Mouse (Mus musculus): Measurements from ENCODE around the gene Rgcc. TPM values are rescaled to one million over a fixed set of nuclear protein-coding genes. Genes with fewer than 3 reads are reported as not detected.

Gene Rgcc
- polyA plus RNA-seq, 1 experiment from 2014 or later, result 237 TPM

DNA sequence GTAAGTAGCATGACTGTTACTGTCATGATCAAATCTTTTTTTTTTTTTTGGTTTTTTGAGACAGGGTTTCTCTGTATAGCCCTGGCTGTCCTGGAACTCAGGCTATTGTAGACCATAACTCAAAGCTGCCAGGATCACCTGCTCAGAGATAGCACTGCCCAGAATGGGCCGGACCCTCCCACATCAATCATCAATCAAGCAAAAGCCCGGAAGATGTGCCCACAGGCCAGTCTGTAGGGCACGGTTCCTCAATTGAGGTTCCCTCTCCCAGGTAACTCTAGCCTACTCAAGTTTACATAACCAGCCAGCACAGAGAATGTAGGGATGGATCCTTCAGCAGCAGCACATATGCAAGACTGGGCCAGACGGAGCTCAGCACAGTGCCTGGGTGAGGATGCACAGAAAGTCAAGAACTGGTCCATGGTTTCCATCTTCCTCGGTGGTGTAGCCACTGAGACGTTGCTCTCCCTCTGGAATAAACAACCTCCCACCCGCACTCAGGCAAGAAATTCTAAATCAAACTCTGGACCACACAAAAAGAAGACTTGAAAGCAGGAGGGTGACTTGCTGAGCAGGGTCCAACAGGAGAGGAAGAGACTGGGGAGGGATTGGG is 14.1 kb downstream of the Rgcc start:
- Histone ChIP-seq H3K36me3 (ENCODE audit: control insufficient read depth, insufficient read depth) (peaks cover 44% of the 10 kb centered on the region), H3K9me3 (replicated peaks; ENCODE audit: control insufficient read depth, low read length) (no peaks in the 10 kb centered on the region), H3K4me1 (ENCODE audit: control insufficient read depth, low read depth, low read length) (peaks cover 27% of the 10 kb centered on the region), H3K27ac (ENCODE audit: low read length) (no peak overlapping the region), H3K9ac (ENCODE audit: low read depth, low read length) (no peak overlapping the region), H3K4me2 (ENCODE audit: low read depth, low read length) (no peak overlapping the region), H3K27me3 (ENCODE audit: control insufficient read depth, insufficient read depth, low read depth, low read length) (no peaks in the 10 kb centered on the region), H3K4me3 (ENCODE audit: low read depth, low read length) (no peak overlapping the region)
- no peak for ATAC-seq (ENCODE audit: low read depth)
- 78% methylated on average over 7 of the region's 7 CpGs for WGBS (ENCODE audit: insufficient replicate concordance)

- no peak for ATAC-seq (ENCODE audit: low read depth)
- H3K4me2 ChIP-seq (ENCODE audit: low read depth, low read length), result no peak overlapping the region
- H3K9me3 ChIP-seq (replicated peaks; ENCODE audit: control insufficient read depth, low read length), result no peaks in the 10 kb centered on the region
- peaks cover 28% of the 10 kb centered on the region for H3K36me3 ChIP-seq (ENCODE audit: control insufficient read depth, insufficient read depth)
- H3K4me1 ChIP-seq (ENCODE audit: control insufficient read depth, low read depth, low read length), result peaks cover 19% of the 10 kb centered on the region
- no peak overlapping the region for H3K4me3 ChIP-seq (ENCODE audit: low read depth, low read length)
- 89% methylated on average over 5 of the region's 5 CpGs for WGBS (ENCODE audit: insufficient replicate concordance)
- no peak overlapping the region for H3K9ac ChIP-seq (ENCODE audit: low read depth, low read length)
- no peaks in the 10 kb centered on the region for H3K27me3 ChIP-seq (ENCODE audit: control insufficient read depth, insufficient read depth, low read depth, low read length)
- H3K27ac ChIP-seq (ENCODE audit: low read length), result no peak overlapping the region
These were observed 15.9 kb downstream of the Rgcc start for GRCm38 (mm10) chr14:79285549-79285948.

GRCm38 (mm10) chr14:79284616-79285015 is 16.8 kb downstream of the Rgcc start:
- no peaks in the 10 kb centered on the region for H3K9me3 ChIP-seq (replicated peaks; ENCODE audit: control insufficient read depth, low read length)
- peaks cover 12% of the 10 kb centered on the region for H3K4me1 ChIP-seq (ENCODE audit: control insufficient read depth, low read depth, low read length)
- peaks cover 19% of the 10 kb centered on the region for H3K36me3 ChIP-seq (ENCODE audit: control insufficient read depth, insufficient read depth)
- H3K9ac ChIP-seq (ENCODE audit: low read depth, low read length), result no peak overlapping the region
- no peak overlapping the region for H3K27ac ChIP-seq (ENCODE audit: low read length)
- H3K4me3 ChIP-seq (ENCODE audit: low read depth, low read length), result no peak overlapping the region
- H3K4me2 ChIP-seq (ENCODE audit: low read depth, low read length), result no peak overlapping the region
- H3K27me3 ChIP-seq (ENCODE audit: control insufficient read depth, insufficient read depth, low read depth, low read length), result no peaks in the 10 kb centered on the region
- ATAC-seq (ENCODE audit: low read depth), result no peak
- 75% methylated on average over 4 of the region's 4 CpGs for WGBS (ENCODE audit: insufficient replicate concordance)

- no peak overlapping the region for H3K27ac ChIP-seq (ENCODE audit: low read length)
- H3K4me1 ChIP-seq (ENCODE audit: control insufficient read depth, low read depth, low read length), result peaks cover 10% of the 10 kb centered on the region
- no peak overlapping the region for H3K4me3 ChIP-seq (ENCODE audit: low read depth, low read length)
- 84% methylated on average over 7 of the region's 7 CpGs for WGBS (ENCODE audit: insufficient replicate concordance)
- H3K27me3 ChIP-seq (ENCODE audit: control insufficient read depth, insufficient read depth, low read depth, low read length), result no peaks in the 10 kb centered on the region
- peaks cover 12% of the 10 kb centered on the region for H3K36me3 ChIP-seq (ENCODE audit: control insufficient read depth, insufficient read depth)
- no peak for ATAC-seq (ENCODE audit: low read depth)
- no peak overlapping the region for H3K9ac ChIP-seq (ENCODE audit: low read depth, low read length)
- no peaks in the 10 kb centered on the region for H3K9me3 ChIP-seq (replicated peaks; ENCODE audit: control insufficient read depth, low read length)
- H3K4me2 ChIP-seq (ENCODE audit: low read depth, low read length), result no peak overlapping the region
These were observed 17.5 kb downstream of the Rgcc start for GRCm38 (mm10) chr14:79283952-79284351.

DNA sequence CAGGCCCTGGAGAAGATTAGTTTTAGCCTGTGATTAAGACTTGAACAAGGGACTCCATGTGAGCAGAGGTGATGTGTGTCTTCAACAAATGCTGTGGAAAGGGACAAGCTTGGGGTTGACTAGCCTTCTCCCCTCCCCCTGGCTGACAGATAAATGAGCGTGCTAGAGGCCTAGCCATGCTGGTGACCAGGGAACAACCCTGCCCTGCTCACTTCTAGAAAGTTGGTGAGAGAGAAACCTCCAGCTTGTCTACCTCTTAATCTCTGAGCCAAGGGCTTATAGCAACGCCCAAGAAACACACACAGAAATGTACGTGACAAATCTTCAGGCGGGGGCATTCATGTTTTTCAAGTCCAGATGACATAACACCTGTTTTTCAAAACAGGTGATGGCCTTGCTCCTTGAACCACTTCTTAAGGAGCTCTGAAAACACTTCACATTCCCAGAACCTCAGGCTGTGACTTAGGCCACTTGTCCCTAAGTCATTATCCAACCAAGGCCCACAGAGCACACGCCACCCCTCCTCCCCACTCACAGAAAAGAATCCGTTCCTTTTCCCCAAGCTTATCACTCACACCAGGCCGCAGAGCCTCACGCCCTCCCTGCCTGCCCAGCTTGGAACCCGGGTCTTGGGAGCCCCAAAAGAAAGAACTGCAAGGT is 19.4 kb downstream of the Rgcc start:
- H3K36me3 ChIP-seq (ENCODE audit: control insufficient read depth, insufficient read depth), result no peaks in the 10 kb centered on the region
- H3K4me2 ChIP-seq (ENCODE audit: low read depth, low read length), result no peak overlapping the region
- no peaks in the 10 kb centered on the region for H3K27me3 ChIP-seq (ENCODE audit: control insufficient read depth, insufficient read depth, low read depth, low read length)
- H3K9me3 ChIP-seq (replicated peaks; ENCODE audit: control insufficient read depth, low read length), result no peaks in the 10 kb centered on the region
- no peak overlapping the region for H3K4me3 ChIP-seq (ENCODE audit: low read depth, low read length)
- peak; percentile 51 for ATAC-seq (ENCODE audit: low read depth)
- no peak overlapping the region for H3K27ac ChIP-seq (ENCODE audit: low read length)
- H3K4me1 ChIP-seq (ENCODE audit: control insufficient read depth, low read depth, low read length), result peaks cover 10% of the 10 kb centered on the region
- H3K9ac ChIP-seq (ENCODE audit: low read depth, low read length), result no peak overlapping the region
- 32% methylated on average over 9 of the region's 9 CpGs for WGBS (ENCODE audit: insufficient replicate concordance)

DNA sequence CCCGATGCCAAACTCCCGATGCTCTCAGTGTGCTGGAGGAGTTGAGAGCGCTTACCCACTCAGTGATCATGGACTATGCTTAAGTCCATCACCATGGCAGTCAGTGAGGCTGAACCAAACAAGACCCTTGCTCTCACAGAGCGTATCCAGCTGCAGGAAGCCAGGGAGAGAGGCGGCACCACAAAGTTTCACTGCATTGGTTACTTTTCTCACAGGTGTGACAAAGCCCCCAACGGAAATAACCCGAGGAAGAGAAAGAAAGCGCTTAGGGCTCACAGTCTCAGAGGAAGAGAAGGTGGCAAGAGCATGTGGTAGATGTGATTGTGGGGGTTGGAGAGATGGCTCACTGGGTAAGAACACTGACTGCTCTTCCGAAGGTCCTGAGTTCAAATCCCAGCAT is 21.0 kb downstream of the Rgcc start:
- Histone ChIP-seq H3K9me3 (replicated peaks; ENCODE audit: control insufficient read depth, low read length) (no peaks in the 10 kb centered on the region), H3K9ac (ENCODE audit: low read depth, low read length) (no peak overlapping the region), H3K27ac (ENCODE audit: low read length) (no peak overlapping the region), H3K4me2 (ENCODE audit: low read depth, low read length) (no peak overlapping the region), H3K36me3 (ENCODE audit: control insufficient read depth, insufficient read depth) (no peaks in the 10 kb centered on the region), H3K4me1 (ENCODE audit: control insufficient read depth, low read depth, low read length) (peaks cover 10% of the 10 kb centered on the region), H3K4me3 (ENCODE audit: low read depth, low read length) (no peak overlapping the region), H3K27me3 (ENCODE audit: control insufficient read depth, insufficient read depth, low read depth, low read length) (no peaks in the 10 kb centered on the region)
- 85% methylated on average over 9 of the region's 9 CpGs for WGBS (ENCODE audit: insufficient replicate concordance)
- no peak for ATAC-seq (ENCODE audit: low read depth)

GRCm38 (mm10) chr14:79279494-79279893 is 22.0 kb downstream of the Rgcc start:
- no peak for ATAC-seq (ENCODE audit: low read depth)
- H3K9me3 ChIP-seq (replicated peaks; ENCODE audit: control insufficient read depth, low read length), result no peaks in the 10 kb centered on the region
- no peak overlapping the region for H3K4me3 ChIP-seq (ENCODE audit: low read depth, low read length)
- H3K27me3 ChIP-seq (ENCODE audit: control insufficient read depth, insufficient read depth, low read depth, low read length), result no peaks in the 10 kb centered on the region
- WGBS (ENCODE audit: insufficient replicate concordance), result 52% methylated on average over 1 of the region's 1 CpGs
- peaks cover 10% of the 10 kb centered on the region for H3K4me1 ChIP-seq (ENCODE audit: control insufficient read depth, low read depth, low read length)
- H3K9ac ChIP-seq (ENCODE audit: low read depth, low read length), result no peak overlapping the region
- H3K36me3 ChIP-seq (ENCODE audit: control insufficient read depth, insufficient read depth), result no peaks in the 10 kb centered on the region
- no peak overlapping the region for H3K27ac ChIP-seq (ENCODE audit: low read length)
- H3K4me2 ChIP-seq (ENCODE audit: low read depth, low read length), result no peak overlapping the region

DNA sequence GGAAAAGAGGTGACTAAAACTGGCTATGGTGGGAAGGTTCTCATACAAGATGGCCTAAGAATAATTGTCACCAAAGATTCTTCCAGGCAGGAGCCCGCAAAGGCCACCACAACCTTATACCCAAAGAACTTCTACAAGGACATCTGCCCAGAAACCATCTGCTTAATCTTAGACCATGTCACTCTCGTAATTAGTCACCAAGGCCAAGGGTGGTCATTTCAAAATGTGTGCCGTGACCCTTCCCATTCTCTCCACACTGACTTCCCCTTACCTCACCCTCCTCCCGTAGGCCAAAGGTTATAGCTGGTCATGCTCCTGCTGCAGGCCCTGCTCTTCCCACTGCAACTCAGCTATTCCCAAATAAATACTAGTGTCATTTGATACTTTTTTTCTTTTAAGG is 22.5 kb downstream of the Rgcc start:
- no peaks in the 10 kb centered on the region for H3K36me3 ChIP-seq (ENCODE audit: control insufficient read depth, insufficient read depth)
- H3K4me1 ChIP-seq (ENCODE audit: control insufficient read depth, low read depth, low read length), result peaks cover 10% of the 10 kb centered on the region
- H3K4me3 ChIP-seq (ENCODE audit: low read depth, low read length), result no peak overlapping the region
- no peak overlapping the region for H3K27ac ChIP-seq (ENCODE audit: low read length)
- WGBS (ENCODE audit: insufficient replicate concordance), result 66% methylated on average over 4 of the region's 4 CpGs
- H3K9ac ChIP-seq (ENCODE audit: low read depth, low read length), result no peak overlapping the region
- ATAC-seq (ENCODE audit: low read depth), result no peak
- no peaks in the 10 kb centered on the region for H3K27me3 ChIP-seq (ENCODE audit: control insufficient read depth, insufficient read depth, low read depth, low read length)
- H3K9me3 ChIP-seq (replicated peaks; ENCODE audit: control insufficient read depth, low read length), result no peaks in the 10 kb centered on the region
- no peak overlapping the region for H3K4me2 ChIP-seq (ENCODE audit: low read depth, low read length)

GRCm38 (mm10) chr14:79277922-79278321 is 23.5 kb downstream of the Rgcc start:
- Histone ChIP-seq H3K36me3 (ENCODE audit: control insufficient read depth, insufficient read depth) (no peaks in the 10 kb centered on the region), H3K27ac (ENCODE audit: low read length) (no peak overlapping the region), H3K9me3 (replicated peaks; ENCODE audit: control insufficient read depth, low read length) (no peaks in the 10 kb centered on the region), H3K9ac (ENCODE audit: low read depth, low read length) (no peak overlapping the region), H3K27me3 (ENCODE audit: control insufficient read depth, insufficient read depth, low read depth, low read length) (no peaks in the 10 kb centered on the region), H3K4me2 (ENCODE audit: low read depth, low read length) (no peak overlapping the region), H3K4me1 (ENCODE audit: control insufficient read depth, low read depth, low read length) (peaks cover 10% of the 10 kb centered on the region), H3K4me3 (ENCODE audit: low read depth, low read length) (no peak overlapping the region)
- WGBS (ENCODE audit: insufficient replicate concordance), result 58% methylated on average over 7 of the region's 7 CpGs
- no peak for ATAC-seq (ENCODE audit: low read depth)
